Mouse (Mus musculus) midbrain, embryonic 15.5 days (tissue): ENCODE data around the gene Aebp1. TPM values are rescaled to one million over a fixed set of nuclear protein-coding genes. Genes with fewer than 3 reads are reported as not detected.

Experiments
- ATAC-seq: fragments of 200-750 bp; cut with Nextera tagmentation; replicated peaks from 2 replicates; pipeline ENCODE4 v1.8.0; 2017; ENCODE audit warnings: moderate TSS enrichment
- H3K27ac ChIP-seq: fragments of 300-500 bp; sonication (generic); 2 replicates; pipeline ENCODE4 v1.5.1; 2015; ENCODE audit warnings: mild to moderate bottlenecking, inconsistent platforms
- H3K27me3 ChIP-seq: fragments of 300-500 bp; sonication (generic); replicated peaks from 2 replicates; pipeline ENCODE4 v1.6.1; 2015; ENCODE audit warnings: inconsistent platforms
- H3K36me3 ChIP-seq: fragments of 300-500 bp; sonication (generic); replicated peaks from 2 replicates; pipeline ENCODE4 v1.6.1; 2015; ENCODE audit warnings: inconsistent platforms
- H3K4me1 ChIP-seq: fragments of 300-500 bp; sonication (generic); 2 replicates; pipeline ENCODE4 v1.6.1; 2015; ENCODE audit warnings: inconsistent platforms
- H3K4me2 ChIP-seq: fragments of 300-500 bp; sonication (generic); 2 replicates; pipeline ENCODE4 v1.6.1; 2015; ENCODE audit warnings: inconsistent platforms, mild to moderate bottlenecking, moderate library complexity
- H3K4me3 ChIP-seq: fragments of 300-500 bp; sonication (generic); 2 replicates; pipeline ENCODE4 v1.5.1; 2015; ENCODE audit warnings: mild to moderate bottlenecking, inconsistent platforms
- H3K9ac ChIP-seq: fragments of 300-500 bp; sonication (generic); 2 replicates; pipeline ENCODE4 v1.6.1; 2015; ENCODE audit warnings: mild to moderate bottlenecking, inconsistent platforms
- H3K9me3 ChIP-seq: fragments of 300-500 bp; sonication (generic); 2 replicates; pipeline ENCODE4 v1.6.1; 2016; ENCODE audit warnings: inconsistent platforms
- WGBS: fragments of 180-500 bp; shearing (Covaris S2); methylation state at CpG from one replicate; pipeline ENCODE4 v1.1.7; 2015; ENCODE audit warnings: mixed read lengths; 5-methylcytosine and 5-hydroxymethylcytosine counted together
- polyA plus RNA-seq: library from polyadenylated mRNA; unstranded; fragments of >200 nt; fragmentation: Nextera tagmentation; extraction: Ambion mirVana; gene quantifications from 2 replicates; pipeline ENCODE4 v1.2.1, GENCODE M21; 2015

The Aebp1 gene
- polyA plus RNA-seq, 1 experiment from 2014 or later = 21.9 TPM

- no peak for ATAC-seq
- Histone ChIP-seq H3K4me3 (no peak overlapping the region), H3K27me3 (peaks cover 31% of the 10 kb centered on the region), H3K4me2 (no peak overlapping the region), H3K4me1 (peaks cover 10% of the 10 kb centered on the region), H3K9me3 (no peaks in the 10 kb centered on the region), H3K9ac (no peak overlapping the region), H3K27ac (no peak overlapping the region), H3K36me3 (no peaks in the 10 kb centered on the region)
- WGBS = 73% methylated on average over 1 of the region's 1 CpGs
Observed at GRCm38 (mm10) chr11:5858723-5859122, 3.0 kb upstream of the Aebp1 start.

- 86% methylated on average over 13 of the region's 13 CpGs for WGBS
- H3K4me3 ChIP-seq = no peak overlapping the region
- H3K4me2 ChIP-seq = no peak overlapping the region
- peaks cover 31% of the 10 kb centered on the region for H3K27me3 ChIP-seq
- H3K9ac ChIP-seq = no peak overlapping the region
- no peaks in the 10 kb centered on the region for H3K36me3 ChIP-seq
- no peaks in the 10 kb centered on the region for H3K9me3 ChIP-seq
- no peak overlapping the region for H3K27ac ChIP-seq
- H3K4me1 ChIP-seq = peaks cover 10% of the 10 kb centered on the region
- ATAC-seq = no peak
Observed at GRCm38 (mm10) chr11:5859883-5860550, 1.7 kb upstream of the Aebp1 start.

- ATAC-seq = no peak
- H3K9me3 ChIP-seq = no peaks in the 10 kb centered on the region
- whole genome bisulfite sequencing = 56% methylated on average over 6 of the region's 6 CpGs
- H3K4me3 ChIP-seq = no peak overlapping the region
- H3K27ac ChIP-seq = no peak overlapping the region
- no peak overlapping the region for H3K4me2 ChIP-seq
- peaks cover 31% of the 10 kb centered on the region for H3K27me3 ChIP-seq
- H3K36me3 ChIP-seq = no peaks in the 10 kb centered on the region
- no peak overlapping the region for H3K9ac ChIP-seq
- H3K4me1 ChIP-seq = peaks cover 10% of the 10 kb centered on the region
Observed at GRCm38 (mm10) chr11:5860639-5861038, 1.1 kb upstream of the Aebp1 start.

GRCm38 (mm10) chr11:5862394-5863105, 803 bp downstream of the Aebp1 start:
- H3K4me2 ChIP-seq = 0 out of 2 replicates have a peak overlapping the region, but pooled peaks have one; percentile 50
- H3K27ac ChIP-seq = no peak overlapping the region
- no peaks in the 10 kb centered on the region for H3K9me3 ChIP-seq
- peaks cover 10% of the 10 kb centered on the region for H3K4me1 ChIP-seq
- peak overlapping the region; percentile 26 for H3K4me3 ChIP-seq
- no peak for ATAC-seq
- H3K9ac ChIP-seq = no peak overlapping the region
- H3K36me3 ChIP-seq = no peaks in the 10 kb centered on the region
- 33% methylated on average over 15 of the region's 15 CpGs for WGBS
- H3K27me3 ChIP-seq = peaks cover 31% of the 10 kb centered on the region

GRCm38 (mm10) chr11:5867196-5867595, 5.4 kb downstream of the Aebp1 start:
- peaks cover 1% of the 10 kb centered on the region; the same call in 1 of the 2 replicates for H3K4me1 ChIP-seq
- no peak for ATAC-seq
- H3K4me2 ChIP-seq = no peak overlapping the region
- 88% methylated on average over 2 of the region's 2 CpGs for WGBS
- no peaks in the 10 kb centered on the region for H3K9me3 ChIP-seq
- H3K9ac ChIP-seq = no peak overlapping the region
- peaks cover 3% of the 10 kb centered on the region for H3K36me3 ChIP-seq
- H3K27ac ChIP-seq = no peak overlapping the region
- H3K4me3 ChIP-seq = no peak overlapping the region
- H3K27me3 ChIP-seq = peaks cover 13% of the 10 kb centered on the region

GRCm38 (mm10) chr11:5868324-5868723, 6.6 kb downstream of the Aebp1 start:
- WGBS = 90% methylated on average over 12 of the region's 12 CpGs
- Histone ChIP-seq H3K9me3 (no peaks in the 10 kb centered on the region), H3K36me3 (peaks cover 9% of the 10 kb centered on the region), H3K27me3 (peaks cover 1% of the 10 kb centered on the region; the same call in 1 of the 2 replicates), H3K4me3 (no peak overlapping the region), H3K9ac (no peak overlapping the region), H3K27ac (no peak overlapping the region), H3K4me1 (no peaks in the 10 kb centered on the region), H3K4me2 (no peak overlapping the region)
- ATAC-seq = no peak

- no peak overlapping the region for H3K27ac ChIP-seq
- H3K36me3 ChIP-seq = peaks cover 9% of the 10 kb centered on the region
- H3K27me3 ChIP-seq = no peaks in the 10 kb centered on the region
- 91% methylated on average over 16 of the region's 16 CpGs for WGBS
- no peak overlapping the region for H3K4me3 ChIP-seq
- no peak overlapping the region for H3K9ac ChIP-seq
- ATAC-seq = no peak
- no peaks in the 10 kb centered on the region for H3K4me1 ChIP-seq
- H3K4me2 ChIP-seq = no peak overlapping the region
- H3K9me3 ChIP-seq = no peaks in the 10 kb centered on the region
Observed at GRCm38 (mm10) chr11:5869331-5869730, 7.6 kb downstream of the Aebp1 start.

GRCm38 (mm10) chr11:5870069-5870468, 8.3 kb downstream of the Aebp1 start:
- 86% methylated on average over 16 of the region's 16 CpGs for WGBS
- Histone ChIP-seq H3K4me2 (no peak overlapping the region), H3K36me3 (peaks cover 9% of the 10 kb centered on the region), H3K9me3 (no peaks in the 10 kb centered on the region), H3K9ac (no peak overlapping the region), H3K4me3 (no peak overlapping the region), H3K4me1 (no peaks in the 10 kb centered on the region), H3K27ac (no peak overlapping the region), H3K27me3 (no peaks in the 10 kb centered on the region)
- ATAC-seq = no peak

GRCm38 (mm10) chr11:5872707-5873106, 11.0 kb downstream of the Aebp1 start:
- Histone ChIP-seq H3K4me2 (no peak overlapping the region), H3K9me3 (no peaks in the 10 kb centered on the region), H3K9ac (no peak overlapping the region), H3K27me3 (no peaks in the 10 kb centered on the region), H3K36me3 (peaks cover 9% of the 10 kb centered on the region), H3K27ac (no peak overlapping the region), H3K4me3 (no peak overlapping the region), H3K4me1 (peaks cover 19% of the 10 kb centered on the region)
- 96% methylated on average over 11 of the region's 11 CpGs for WGBS
- no peak for ATAC-seq

- no peaks in the 10 kb centered on the region for H3K9me3 ChIP-seq
- no peak overlapping the region for H3K4me2 ChIP-seq
- H3K9ac ChIP-seq = no peak overlapping the region
- no peaks in the 10 kb centered on the region for H3K27me3 ChIP-seq
- peaks cover 9% of the 10 kb centered on the region for H3K36me3 ChIP-seq
- 93% methylated on average over 9 of the region's 9 CpGs for WGBS
- ATAC-seq = no peak
- H3K4me1 ChIP-seq = peaks cover 19% of the 10 kb centered on the region
- H3K4me3 ChIP-seq = no peak overlapping the region
- no peak overlapping the region for H3K27ac ChIP-seq
Observed at GRCm38 (mm10) chr11:5873192-5873591, 11.4 kb downstream of the Aebp1 start.

- peak overlapping the region; percentile 79 for H3K4me3 ChIP-seq
- ATAC-seq = no peak
- WGBS = 2% methylated on average over 5 of the region's 5 CpGs
- H3K4me1 ChIP-seq = peaks cover 29% of the 10 kb centered on the region
- H3K9ac ChIP-seq = peak overlapping the region; percentile 62
- H3K4me2 ChIP-seq = peak overlapping the region; percentile 61
- peaks cover 5% of the 10 kb centered on the region; the same call in 1 of the 2 replicates for H3K36me3 ChIP-seq
- no peaks in the 10 kb centered on the region for H3K27me3 ChIP-seq
- H3K27ac ChIP-seq = no peak overlapping the region
- H3K9me3 ChIP-seq = no peaks in the 10 kb centered on the region
Observed at GRCm38 (mm10) chr11:5877421-5877820, 15.7 kb downstream of the Aebp1 start.

GRCm38 (mm10) chr11:5877921-5878526, 16.3 kb downstream of the Aebp1 start, which contains the start of gene Pold2:
Gene Pold2 (minus strand): TSS chr11:5878292.
- Histone ChIP-seq H3K4me1 (peaks cover 29% of the 10 kb centered on the region), H3K27ac (peak within 1 kb of the TSS; percentile 89), H3K9me3 (no peaks in the 10 kb centered on the region), H3K36me3 (no peaks in the 10 kb centered on the region), H3K4me3 (peak within 1 kb of the TSS; percentile 79), H3K9ac (peak within 1 kb of the TSS; percentile 62), H3K27me3 (no peaks in the 10 kb centered on the region), H3K4me2 (peak within 1 kb of the TSS; percentile 61)
- WGBS = under 1% methylated on average over 52 of the region's 52 CpGs
- peak; percentile 99 for ATAC-seq
